Mouse (Mus musculus) heart, adult 2 months (tissue): ENCODE measurements around the gene Trp53.

Experiments
- CTCF ChIP-seq: fragments of 200-600 bp; IDR thresholded peaks from 2 replicates; pipeline ENCODE4 v1.8.1; 2022; ENCODE audit warnings: antibody characterized with exemption, mild to moderate bottlenecking, moderate library complexity
- EP300 ChIP-seq: fragments of 200-500 bp; IDR thresholded peaks from 2 replicates; pipeline ENCODE4 v1.6.1; 2011; ENCODE audit warnings: low read depth, low read length, control low read depth; ENCODE audit not compliant: insufficient read depth
- POLR2A ChIP-seq: fragments of 200-500 bp; IDR thresholded peaks from 2 replicates; pipeline ENCODE4 v1.6.1; 2011; ENCODE audit warnings: mild to moderate bottlenecking, low read depth, low read length, control low read depth; ENCODE audit not compliant: insufficient read depth

GRCm38 (mm10) chr11:69553341-69553721, 26.8 kb upstream of the Trp53 start:
- no peak for TF ChIP-seq CTCF
- no peak for TF ChIP-seq POLR2A
- no peak for TF ChIP-seq EP300
